Mouse (Mus musculus) heart, embryonic 13.5 days (tissue): Measurements from ENCODE around the gene Cbx2. TPM values are rescaled to one million over a fixed set of nuclear protein-coding genes. Genes with fewer than 3 reads are reported as not detected.

Source experiments
- ATAC-seq: fragments of 200-750 bp; cut with Nextera tagmentation; 2 replicates; pipeline ENCODE4 v1.8.0; 2017; ENCODE audit warnings: moderate TSS enrichment; ENCODE audit not compliant: insufficient number of reproducible peaks, low FRiP score, low TSS enrichment; ENCODE audit errors: extremely low read depth
- H3K27ac ChIP-seq: fragments of 300-500 bp; sonication (generic); replicated peaks from 2 replicates; pipeline ENCODE4 v1.5.1; 2015; ENCODE audit warnings: moderate library complexity, mild to moderate bottlenecking, inconsistent platforms
- H3K27me3 ChIP-seq: fragments of 300-500 bp; sonication (generic); replicated peaks from 2 replicates; pipeline ENCODE4 v1.6.1; 2015; ENCODE audit warnings: mild to moderate bottlenecking, inconsistent platforms
- H3K36me3 ChIP-seq: fragments of 300-500 bp; sonication (generic); 2 replicates; pipeline ENCODE4 v1.6.1; 2015; ENCODE audit warnings: mild to moderate bottlenecking, inconsistent platforms
- H3K4me1 ChIP-seq: fragments of 300-500 bp; sonication (generic); 2 replicates; pipeline ENCODE4 v1.6.1; 2015; ENCODE audit warnings: inconsistent platforms
- H3K4me2 ChIP-seq: fragments of 300-500 bp; sonication (generic); 2 replicates; pipeline ENCODE4 v1.6.1; 2015; ENCODE audit warnings: inconsistent platforms, mild to moderate bottlenecking, moderate library complexity
- H3K4me3 ChIP-seq: fragments of 300-500 bp; sonication (generic); 2 replicates; pipeline ENCODE4 v1.5.1; 2015; ENCODE audit warnings: moderate library complexity, mild to moderate bottlenecking, inconsistent platforms
- H3K9ac ChIP-seq: fragments of 300-500 bp; sonication (generic); 2 replicates; pipeline ENCODE4 v1.6.1; 2015; ENCODE audit warnings: inconsistent platforms, mild to moderate bottlenecking, moderate library complexity
- H3K9me3 ChIP-seq: fragments of 300-500 bp; sonication (generic); 2 replicates; pipeline ENCODE4 v1.6.1; 2016; ENCODE audit warnings: inconsistent platforms
- WGBS: fragments of 180-500 bp; shearing (Covaris S2); methylation state at CpG from one replicate; pipeline ENCODE4 v1.1.7; 2015; ENCODE audit warnings: mixed read lengths; 5-methylcytosine and 5-hydroxymethylcytosine counted together
- polyA plus RNA-seq: library from polyadenylated mRNA; unstranded; fragments of >200 nt; fragmentation: Nextera tagmentation; extraction: Ambion mirVana; gene quantifications from 2 replicates; pipeline ENCODE4 v1.2.1, GENCODE M21; 2015

The Cbx2 gene
- polyA plus RNA-seq, 1 experiment from 2014 or later: 18.9 TPM

DNA sequence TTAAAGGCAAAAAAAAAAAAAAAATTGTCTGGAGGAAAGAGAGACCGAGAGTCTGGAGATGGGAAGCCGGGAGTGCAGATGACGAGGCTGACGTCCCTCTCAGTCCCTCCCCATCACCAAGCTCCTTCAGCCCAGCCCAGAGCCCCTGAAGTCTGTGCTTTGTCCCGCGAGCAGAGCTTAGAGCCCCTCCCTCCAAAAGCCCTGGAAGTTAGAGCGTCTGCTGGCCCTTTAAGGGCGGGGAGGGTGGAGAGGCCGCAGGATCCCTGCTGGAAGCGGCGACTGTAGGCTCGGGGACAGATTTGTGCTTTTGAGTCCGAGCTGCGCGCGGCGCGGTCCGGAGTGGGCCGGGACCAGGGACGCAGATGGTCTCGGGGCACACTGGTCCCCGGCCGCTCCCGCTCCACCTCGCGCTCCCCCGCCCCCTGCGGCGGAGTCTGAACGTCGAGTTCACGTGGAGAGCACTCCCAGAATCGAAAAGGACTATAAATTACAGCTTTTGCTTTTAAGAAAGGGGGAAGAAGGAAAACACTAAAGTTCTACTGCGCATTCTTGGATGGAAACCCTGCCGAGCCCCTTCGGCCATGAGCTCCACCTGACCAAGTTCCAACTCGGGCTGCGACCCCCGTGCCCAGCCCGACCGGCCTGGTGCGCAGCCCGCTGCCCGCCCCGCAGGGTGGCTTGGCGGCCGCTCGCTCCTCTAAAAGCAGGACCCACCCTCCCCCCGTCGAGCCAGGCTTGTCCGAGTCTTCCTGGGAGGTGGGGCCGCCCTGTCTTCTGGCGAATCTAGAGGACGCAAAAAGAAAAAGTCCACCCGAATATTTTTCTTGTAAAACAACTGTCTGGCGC, 14.4 kb downstream of the Cbx2 start:
- WGBS: 2% methylated on average over 57 of the region's 57 CpGs
- H3K9me3 ChIP-seq: no peaks in the 10 kb centered on the region
- peak overlapping the region; percentile 62 for H3K4me3 ChIP-seq
- H3K27ac ChIP-seq: no peak overlapping the region
- H3K36me3 ChIP-seq: peaks cover 12% of the 10 kb centered on the region
- ATAC-seq: no peak
- H3K27me3 ChIP-seq: peaks cover 76% of the 10 kb centered on the region
- peaks cover 63% of the 10 kb centered on the region for H3K4me1 ChIP-seq
- peak overlapping the region; percentile 92 for H3K4me2 ChIP-seq
- peak overlapping the region; percentile 81 for H3K9ac ChIP-seq

DNA sequence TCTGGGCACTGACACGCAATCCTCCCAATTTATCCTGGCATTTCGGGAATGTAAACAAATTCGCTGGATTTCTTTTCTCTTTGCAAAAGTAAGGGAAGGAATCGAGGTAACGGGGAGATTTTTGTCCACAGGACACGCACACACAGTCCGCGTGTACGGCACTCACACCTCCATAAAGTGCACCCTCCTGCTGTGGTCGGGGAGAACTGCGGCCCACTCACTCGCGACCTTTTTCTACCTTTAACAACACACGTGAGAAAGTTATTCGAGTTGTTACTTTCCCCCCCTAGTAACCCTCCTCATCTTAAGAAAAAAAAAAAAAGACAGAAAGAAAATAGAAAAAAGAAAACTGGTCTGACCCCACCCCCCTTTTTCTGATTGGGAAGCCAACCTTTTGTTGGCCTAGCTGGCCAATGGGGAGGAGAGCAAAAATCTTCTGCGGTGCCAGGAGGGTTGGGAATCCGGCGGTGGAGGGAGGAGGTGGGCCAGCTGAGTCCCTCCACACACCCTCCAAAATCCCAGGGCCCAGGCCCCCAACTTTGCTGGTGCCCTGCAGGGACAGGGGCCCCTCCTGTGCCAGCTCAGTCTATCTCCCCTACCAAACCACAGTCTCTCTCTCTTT, 15.1 kb downstream of the Cbx2 start:
- ATAC-seq: no peak
- H3K9ac ChIP-seq: peak overlapping the region; percentile 81
- H3K4me2 ChIP-seq: peak overlapping the region; percentile 92
- H3K36me3 ChIP-seq: peaks cover 12% of the 10 kb centered on the region
- 19% methylated on average over 18 of the region's 18 CpGs for WGBS
- H3K9me3 ChIP-seq: no peaks in the 10 kb centered on the region
- peaks cover 69% of the 10 kb centered on the region for H3K4me1 ChIP-seq
- H3K27ac ChIP-seq: no peak overlapping the region
- H3K27me3 ChIP-seq: peaks cover 83% of the 10 kb centered on the region
- peak overlapping the region; percentile 62 for H3K4me3 ChIP-seq

DNA sequence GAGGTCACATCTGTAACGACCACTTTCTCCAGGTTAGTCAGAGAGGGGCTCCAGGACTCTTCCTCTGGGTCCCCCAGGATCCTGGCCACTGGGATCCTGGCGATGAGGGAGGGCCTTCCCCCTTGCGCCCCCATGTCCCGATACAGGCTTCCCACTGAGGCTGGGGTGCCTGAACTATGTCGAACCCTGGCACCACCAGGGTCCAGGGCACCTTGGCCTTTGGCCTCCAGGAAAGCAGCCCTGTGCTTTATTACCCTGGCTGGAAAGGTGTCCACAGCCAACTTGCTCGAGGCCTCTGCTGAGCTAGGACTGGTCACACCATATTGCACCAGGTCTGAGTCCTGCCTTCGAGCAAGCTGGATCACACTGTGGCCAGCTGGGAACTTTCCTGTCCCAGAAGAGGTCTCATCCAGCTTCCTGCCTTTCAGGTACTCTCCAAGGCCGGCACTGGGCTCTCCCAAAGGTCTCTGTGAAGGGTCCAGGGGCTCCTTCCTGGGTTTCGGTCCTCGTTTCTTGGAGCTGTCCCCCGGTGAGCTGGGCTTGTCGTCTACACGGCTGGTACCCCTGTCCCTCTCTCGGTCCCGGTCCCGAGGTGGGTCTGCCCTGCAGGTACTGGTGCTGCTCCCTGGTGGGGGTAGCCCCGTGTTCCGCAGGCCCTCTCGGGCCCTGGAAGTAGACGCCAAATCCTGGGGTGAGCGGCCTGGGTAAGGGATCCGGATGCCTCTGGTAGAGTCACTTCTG, 16.2 kb downstream of the Cbx2 start:
- H3K27ac ChIP-seq: no peak overlapping the region
- H3K4me3 ChIP-seq: 0 out of 2 replicates have a peak overlapping the region, but pooled peaks have one; percentile 2
- H3K27me3 ChIP-seq: peaks cover 83% of the 10 kb centered on the region
- no peak for ATAC-seq
- no peaks in the 10 kb centered on the region for H3K9me3 ChIP-seq
- H3K4me1 ChIP-seq: peaks cover 69% of the 10 kb centered on the region
- WGBS: 63% methylated on average over 22 of the region's 22 CpGs
- H3K36me3 ChIP-seq: peaks cover 12% of the 10 kb centered on the region
- H3K9ac ChIP-seq: no peak overlapping the region
- H3K4me2 ChIP-seq: 0 out of 2 replicates have a peak overlapping the region, but pooled peaks have one; percentile 98

DNA sequence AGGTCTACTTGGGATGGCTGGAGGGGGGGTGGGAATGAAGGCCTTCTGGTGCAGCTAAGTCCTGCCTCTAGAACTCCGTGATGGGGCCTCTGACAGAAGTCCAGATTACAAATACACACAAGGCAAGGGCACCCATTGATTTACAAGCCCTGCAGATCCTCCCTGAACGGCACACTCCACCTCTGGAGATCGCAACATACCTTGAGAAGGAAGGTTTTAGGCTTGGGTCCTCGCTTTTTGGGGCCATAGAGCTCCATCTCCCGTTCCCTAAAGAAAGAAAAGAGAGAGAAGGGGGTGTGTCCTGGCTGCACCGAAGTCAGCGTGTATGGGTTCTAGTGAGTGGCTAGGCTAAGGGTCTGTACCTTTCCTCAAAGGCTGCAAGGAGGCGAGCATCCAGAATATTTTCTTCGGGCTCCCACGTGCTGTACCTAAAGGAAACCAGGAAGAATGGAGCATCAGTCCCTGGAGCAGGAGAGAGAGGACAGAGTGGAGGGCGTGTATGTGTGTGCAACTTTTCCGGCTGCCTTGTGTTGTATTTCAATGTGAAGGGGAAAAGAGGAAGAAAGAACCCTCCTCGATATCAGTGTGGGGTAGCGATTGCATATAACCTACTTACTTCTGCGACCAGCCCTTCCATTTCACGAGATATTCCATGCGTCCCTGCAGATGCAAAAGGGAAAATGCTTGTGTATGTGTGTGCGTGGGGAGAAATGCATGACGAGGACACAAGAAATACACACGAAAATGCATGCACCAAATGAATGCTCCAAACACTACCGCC, 17.2 kb downstream of the Cbx2 start:
- Histone ChIP-seq H3K9me3 (no peaks in the 10 kb centered on the region), H3K27me3 (peaks cover 83% of the 10 kb centered on the region), H3K4me3 (peak overlapping the region; percentile 69), H3K9ac (peak overlapping the region; percentile 89), H3K36me3 (peaks cover 12% of the 10 kb centered on the region), H3K4me2 (peak overlapping the region; percentile 98), H3K27ac (peak overlapping the region; percentile 83), H3K4me1 (peaks cover 70% of the 10 kb centered on the region)
- WGBS: 16% methylated on average over 21 of the region's 21 CpGs
- ATAC-seq: no peak

DNA sequence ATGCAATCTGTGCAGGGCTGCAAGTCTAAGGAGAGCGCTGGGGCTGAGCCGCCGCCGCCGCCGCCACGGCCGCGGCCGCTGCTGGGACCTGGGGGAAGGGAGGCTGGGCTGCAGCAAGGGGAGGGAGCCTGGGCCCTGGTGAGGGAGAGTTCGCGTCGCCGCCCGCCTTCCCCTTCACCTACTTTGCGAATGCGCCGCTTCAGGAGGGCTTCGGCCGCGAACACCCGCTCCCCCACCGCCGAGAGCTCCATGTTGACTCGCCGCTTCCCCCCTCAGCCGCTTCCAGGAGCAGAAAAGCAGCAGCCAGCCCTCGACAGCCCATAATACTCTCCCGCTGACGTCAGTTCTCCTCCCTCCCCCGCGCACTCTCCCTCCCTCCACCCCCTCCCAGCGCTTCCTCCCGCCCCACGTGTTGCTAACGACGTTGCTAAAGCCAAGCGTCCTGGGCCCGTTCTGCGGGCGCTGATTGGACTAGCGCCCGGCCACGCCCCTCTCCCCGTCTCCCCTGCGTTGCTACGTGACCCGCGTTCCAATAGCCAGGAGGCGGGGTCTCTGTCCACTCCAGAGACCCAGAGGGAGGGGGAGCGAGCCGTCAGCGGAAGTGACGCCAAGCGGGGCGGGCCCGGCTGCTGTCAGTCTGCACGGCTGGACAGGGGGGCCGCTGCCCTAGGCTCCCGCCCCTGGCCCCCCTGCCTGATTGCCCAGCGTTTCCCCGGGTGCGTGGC, 18.0 kb downstream of the Cbx2 start, which contains the start of gene Cbx8:
Gene Cbx8, minus strand, starts transcription at position 370 of the 725 bp plus-strand sequence.
- Histone ChIP-seq H3K4me2 (peak within 1 kb of the TSS; percentile 98), H3K9me3 (no peaks in the 10 kb centered on the region), H3K4me3 (peak within 1 kb of the TSS; percentile 69), H3K27ac (peak within 1 kb of the TSS; percentile 83), H3K4me1 (peaks cover 65% of the 10 kb centered on the region), H3K36me3 (peaks cover 12% of the 10 kb centered on the region), H3K27me3 (peaks cover 83% of the 10 kb centered on the region), H3K9ac (peak within 1 kb of the TSS; percentile 89)
- under 1% methylated on average over 61 of the region's 63 CpGs for WGBS
- ATAC-seq: peak; percentile 89

DNA sequence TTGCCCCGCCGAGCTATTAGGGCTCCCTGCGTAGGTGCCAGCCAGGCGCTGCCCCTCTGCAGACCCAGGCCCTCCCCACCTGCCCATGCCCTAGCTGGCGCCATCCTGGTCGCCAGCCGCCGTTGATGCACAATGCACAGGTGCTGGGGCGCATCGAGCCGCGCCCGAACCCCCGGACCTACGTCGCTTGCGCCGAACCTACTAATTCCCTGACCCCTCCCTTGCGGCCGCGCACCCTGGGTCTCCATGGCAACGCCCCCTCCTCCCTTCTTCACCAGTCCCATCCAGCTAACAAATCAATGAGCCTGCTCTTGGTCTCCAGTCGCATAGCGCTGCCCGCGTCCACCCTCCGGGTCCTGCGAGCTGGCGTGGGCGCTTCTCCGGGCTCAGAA, 18.6 kb downstream of the Cbx2 start:
- Histone ChIP-seq H3K4me1 (peaks cover 64% of the 10 kb centered on the region), H3K4me2 (peak overlapping the region; percentile 98), H3K9me3 (no peaks in the 10 kb centered on the region), H3K27ac (no peak overlapping the region), H3K36me3 (peaks cover 12% of the 10 kb centered on the region), H3K9ac (peak overlapping the region; percentile 80), H3K4me3 (peak overlapping the region; percentile 69), H3K27me3 (peaks cover 83% of the 10 kb centered on the region)
- ATAC-seq: peak; percentile 40
- under 1% methylated on average over 31 of the region's 31 CpGs for WGBS

DNA sequence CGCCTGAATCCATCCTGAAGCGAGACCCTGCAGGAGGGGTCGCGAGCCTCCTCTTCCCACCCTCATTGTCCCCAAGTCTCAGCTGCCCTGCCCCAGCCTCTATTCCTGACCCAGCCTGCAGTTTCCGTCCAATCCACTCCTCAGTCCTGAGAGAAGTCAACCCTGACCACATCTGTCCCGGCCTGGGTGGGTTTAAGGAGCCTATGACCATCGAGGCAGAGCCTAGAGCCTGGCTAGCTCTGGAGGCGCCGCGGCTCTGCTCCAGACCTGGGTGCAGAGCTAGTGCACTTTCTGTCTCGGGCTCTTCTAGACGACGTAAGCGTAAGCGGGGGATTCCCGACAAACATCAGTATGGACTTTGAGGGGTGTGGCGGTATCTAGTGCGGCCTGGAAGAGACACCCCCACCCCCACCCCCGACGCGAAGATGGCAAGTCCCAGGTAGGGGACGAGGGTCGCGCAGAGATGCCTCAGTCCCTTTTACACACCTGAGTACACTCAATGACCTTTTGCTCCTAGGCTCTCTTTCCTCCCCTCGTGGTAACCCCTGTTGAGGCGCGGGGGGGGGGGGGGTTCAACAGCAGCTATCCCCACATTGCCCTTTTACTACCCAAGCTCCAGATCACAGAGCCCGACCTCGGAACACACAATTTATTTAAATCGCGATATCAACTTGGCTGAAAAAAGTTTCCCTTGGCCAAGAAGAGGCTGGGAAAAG, 19.1 kb downstream of the Cbx2 start:
- Histone ChIP-seq H3K36me3 (peaks cover 12% of the 10 kb centered on the region), H3K9me3 (no peaks in the 10 kb centered on the region), H3K9ac (peak overlapping the region; percentile 80), H3K27me3 (peaks cover 84% of the 10 kb centered on the region), H3K27ac (no peak overlapping the region), H3K4me1 (peaks cover 66% of the 10 kb centered on the region), H3K4me2 (peak overlapping the region; percentile 98), H3K4me3 (peak overlapping the region; percentile 69)
- WGBS: 1% methylated on average over 31 of the region's 31 CpGs
- no peak for ATAC-seq

DNA sequence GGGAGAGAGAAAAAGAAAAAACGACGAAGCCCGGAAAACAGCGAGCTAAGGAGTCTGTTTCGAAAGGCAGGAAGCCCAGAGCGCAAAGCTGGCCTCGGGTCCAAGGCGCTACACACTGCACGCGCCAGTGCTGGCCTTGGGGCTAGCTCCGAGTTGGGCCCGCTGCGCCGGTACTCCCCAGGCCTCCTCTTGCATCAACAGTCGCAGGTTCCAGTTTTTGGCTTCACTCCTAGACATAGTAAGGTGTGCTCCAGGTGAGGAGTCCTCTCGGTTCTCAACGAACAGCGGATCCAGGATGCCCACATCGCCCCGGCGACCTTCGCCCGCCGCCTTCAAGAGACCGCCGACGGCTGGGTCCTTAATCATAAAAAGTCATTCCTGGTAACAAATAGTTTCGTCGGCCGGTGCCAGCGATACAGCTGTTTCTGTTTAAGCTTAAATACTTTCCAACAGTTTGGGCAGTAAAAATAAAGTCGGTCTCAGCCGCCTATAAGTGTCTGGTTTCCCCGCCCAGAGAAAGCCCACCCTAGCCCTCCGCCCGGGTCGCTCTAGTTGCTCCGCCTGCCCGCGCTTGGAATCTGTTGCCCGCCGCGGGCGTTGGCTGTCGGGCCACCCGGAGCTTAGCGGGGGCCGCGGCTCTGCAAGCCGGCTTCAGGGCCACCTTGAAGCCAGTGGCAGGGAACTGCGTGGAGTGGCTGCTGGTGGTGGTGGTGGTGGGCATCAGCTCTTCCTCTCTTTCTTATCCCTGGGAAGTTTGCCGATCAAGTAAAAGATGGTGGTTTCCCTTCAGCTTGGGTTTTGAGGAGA, 19.9 kb downstream of the Cbx2 start:
- peaks cover 66% of the 10 kb centered on the region for H3K4me1 ChIP-seq
- WGBS: under 1% methylated on average over 52 of the region's 52 CpGs
- H3K27me3 ChIP-seq: peaks cover 84% of the 10 kb centered on the region
- H3K4me2 ChIP-seq: peak overlapping the region; percentile 98
- no peak for ATAC-seq
- H3K9ac ChIP-seq: 0 out of 2 replicates have a peak overlapping the region, but pooled peaks have one; percentile 47
- no peak overlapping the region for H3K27ac ChIP-seq
- H3K4me3 ChIP-seq: peak overlapping the region; percentile 69
- peaks cover 12% of the 10 kb centered on the region for H3K36me3 ChIP-seq
- H3K9me3 ChIP-seq: no peaks in the 10 kb centered on the region

DNA sequence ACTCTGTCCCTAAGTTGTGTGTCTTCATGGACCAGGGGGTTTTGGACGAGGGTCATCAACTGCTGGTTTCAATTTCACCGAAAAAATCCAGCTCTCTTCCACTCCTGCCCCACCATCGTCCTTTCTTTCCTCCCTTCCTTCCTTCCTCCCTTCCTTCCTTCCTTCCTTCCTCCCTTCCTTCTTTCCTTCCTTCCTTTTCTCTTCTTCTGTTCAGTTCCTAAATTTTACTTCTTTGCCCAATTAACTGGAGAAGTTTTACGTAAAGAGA, 20.4 kb downstream of the Cbx2 start:
- ATAC-seq: no peak
- Histone ChIP-seq H3K4me3 (peak overlapping the region; percentile 69), H3K9me3 (no peaks in the 10 kb centered on the region), H3K27ac (no peak overlapping the region), H3K4me2 (peak overlapping the region; percentile 98; the same call in 1 of the 2 replicates), H3K4me1 (peaks cover 66% of the 10 kb centered on the region), H3K27me3 (peaks cover 84% of the 10 kb centered on the region), H3K36me3 (peaks cover 12% of the 10 kb centered on the region), H3K9ac (no peak overlapping the region)
- WGBS: 3% methylated on average over 4 of the region's 4 CpGs
